Mouse (Mus musculus) ES-E14 (cell line): ENCODE measurements around the gene Wbp4. TPM values are rescaled to one million over a fixed set of nuclear protein-coding genes. Genes with fewer than 3 reads are reported as not detected.

Experiments
- DNase-seq: peaks from one replicate; pipeline ENCODE4 v3.0.0-alpha.2; 2013; ENCODE audit warnings: low read depth, low spot score
- H3K27ac ChIP-seq: 2 replicates; pipeline ENCODE4 v1.5.1; 2012; ENCODE audit warnings: low read depth, mild to moderate bottlenecking, low read length, moderate library complexity, mixed read lengths; ENCODE audit not compliant: poor library complexity, insufficient read depth, severe bottlenecking
- H3K36me3 ChIP-seq: 2 replicates; pipeline ENCODE4 v1.6.1; 2012; ENCODE audit warnings: mild to moderate bottlenecking, low read length, moderate library complexity, mixed read lengths; ENCODE audit not compliant: control insufficient read depth, poor library complexity, insufficient read depth, severe bottlenecking
- H3K4me1 ChIP-seq, 2 experiments: fragments of 150-350 bp in 1 of 2; sonication (generic) in 1 of 2; 2 replicates each; pipeline ENCODE4 v1.6.1; 2012; ENCODE audit warnings: low read length in 2 of 2, mild to moderate bottlenecking in 1 of 2, mixed read lengths in 1 of 2; ENCODE audit not compliant: control insufficient read depth in 2 of 2, insufficient read depth in 2 of 2, poor library complexity in 1 of 2
- H3K4me3 ChIP-seq, 2 experiments: fragments of 150-350 bp in 1 of 2; sonication (generic) in 1 of 2; 2 replicates each; pipeline ENCODE4 v1.5.1; 2012; ENCODE audit warnings: low read length in 2 of 2, low read depth in 1 of 2, mild to moderate bottlenecking in 1 of 2, mixed read lengths in 1 of 2; ENCODE audit not compliant: insufficient read depth in 1 of 2, poor library complexity in 1 of 2, severe bottlenecking in 1 of 2
- H3K9ac ChIP-seq: 2 replicates; pipeline ENCODE4 v1.6.1; 2012; ENCODE audit warnings: low read depth, mild to moderate bottlenecking, low read length, mixed read lengths; ENCODE audit not compliant: poor library complexity, insufficient read depth, severe bottlenecking
- H3K9me3 ChIP-seq: fragments of 150-350 bp; sonication (generic); 2 replicates; pipeline ENCODE4 v1.6.1; 2012; ENCODE audit warnings: low read depth, mild to moderate bottlenecking, low read length; ENCODE audit not compliant: control insufficient read depth, insufficient read depth
- CHD2 ChIP-seq: IDR thresholded peaks from 2 replicates; pipeline ENCODE4 v1.6.1; 2014; ENCODE audit warnings: mild to moderate bottlenecking, low read depth, low read length, inconsistent platforms
- HCFC1 ChIP-seq: IDR thresholded peaks from 2 replicates; pipeline ENCODE4 v1.6.1; 2012; ENCODE audit warnings: low read length, inconsistent platforms, borderline replicate concordance; ENCODE audit not compliant: insufficient read depth
- MAFK ChIP-seq: IDR thresholded peaks from 2 replicates; pipeline ENCODE4 v1.6.1; 2014; ENCODE audit warnings: mild to moderate bottlenecking, low read depth, low read length, inconsistent platforms; ENCODE audit not compliant: insufficient read depth
- ZC3H11A ChIP-seq: IDR thresholded peaks from 2 replicates; pipeline ENCODE4 v1.6.1; 2012; ENCODE audit warnings: low read depth, mild to moderate bottlenecking, inconsistent platforms, low read length, borderline replicate concordance
- ZNF384 ChIP-seq: IDR thresholded peaks from 2 replicates; pipeline ENCODE4 v1.6.1; 2012; ENCODE audit warnings: low read depth, low read length, inconsistent platforms
- in situ Hi-C, 2 experiments: fragments of 600-800 bp; cut with MboI; formaldehyde crosslinking; loops; one replicate each; pipeline ENCODE4 v1.15.1; 2025; ENCODE audit warnings: low sequenced_read_pairs in 2 of 2, inconsistent platforms in 1 of 2; ENCODE audit not compliant: unreplicated experiment in 2 of 2
- total RNA-seq: library from RNA; depleted of rRNA; stranded (reverse); fragments of 300-350 nt; gene quantifications from 2 replicates; pipeline ENCODE4 v1.2.3, GENCODE M21; 2012

Wbp4 gene
- total RNA-seq, 1 experiment = 13.3 TPM

DNA sequence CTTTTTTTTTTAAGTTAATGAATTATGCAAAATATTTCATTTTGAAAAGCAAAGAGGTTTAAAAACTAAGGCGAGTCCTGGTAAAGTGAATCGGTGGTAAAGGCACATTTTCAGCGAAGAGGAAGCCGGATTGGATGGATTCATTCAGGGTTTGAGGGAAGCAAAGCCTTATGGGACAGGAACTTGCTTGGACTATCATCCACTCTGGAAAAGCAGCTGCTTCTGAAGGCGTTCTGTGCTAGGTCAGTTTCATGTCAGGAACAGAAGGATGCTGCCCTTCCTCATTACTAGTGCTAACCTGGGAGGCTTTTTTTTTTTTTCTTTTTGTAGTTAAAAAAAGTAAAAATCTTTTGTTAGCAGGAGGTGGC lies 34.9 kb upstream of the Wbp4 start:
- Histone ChIP-seq H3K27ac (no peak overlapping the region), H3K36me3 (no peaks in the 10 kb centered on the region), H3K4me3 (no peak overlapping the region), H3K9ac (no peak overlapping the region), H3K9me3 (no peaks in the 10 kb centered on the region), H3K4me1 (peaks cover 2 to 6% of the 10 kb centered on the region in 2 experiments; a peak in 2 of 4 replicates)
- in situ Hi-C loops = no loop called here
- DNase-seq = no peak
- TF ChIP-seq ZC3H11A = no peak
- TF ChIP-seq HCFC1 = no peak
- TF ChIP-seq ZNF384 = no peak
- no peak for TF ChIP-seq CHD2
- no peak for TF ChIP-seq MAFK

DNA sequence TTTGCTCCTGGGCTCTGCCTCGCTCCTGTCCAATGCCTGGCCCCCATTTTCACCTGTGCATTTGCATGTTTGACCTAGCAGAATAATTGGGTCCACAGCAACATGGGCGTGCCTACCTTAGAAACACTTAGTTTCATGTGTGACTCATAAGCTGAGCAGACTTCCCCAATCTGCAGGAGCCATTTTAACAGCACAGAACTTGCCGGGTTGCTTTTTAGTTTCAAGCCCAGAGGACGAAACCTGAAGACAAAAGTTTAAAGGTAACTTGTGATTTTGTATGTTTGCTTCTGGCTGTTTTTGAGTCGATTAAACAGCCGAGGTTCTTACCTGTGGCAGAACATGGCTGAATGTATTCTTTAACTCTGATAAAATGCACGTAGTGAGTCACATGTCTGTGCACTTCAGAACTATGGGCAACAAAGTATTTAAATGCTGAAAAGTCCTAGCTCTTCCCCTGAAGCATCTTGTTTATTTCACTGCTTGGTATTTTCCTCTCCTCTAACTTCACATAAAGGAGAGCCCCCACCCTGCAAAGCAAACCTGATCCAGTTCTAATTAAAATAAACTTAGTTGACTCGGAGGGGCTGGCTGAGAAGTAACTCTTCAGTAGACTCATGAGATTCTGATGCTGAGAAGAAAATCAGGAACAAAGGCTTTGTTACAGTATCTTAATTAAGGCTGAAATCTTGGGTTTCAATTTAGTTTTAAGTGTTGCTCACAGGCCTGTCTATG lies 34.4 kb upstream of the Wbp4 start:
- Histone ChIP-seq H3K36me3 (no peaks in the 10 kb centered on the region), H3K27ac (no peak overlapping the region), H3K4me1 (peaks cover 2 to 6% of the 10 kb centered on the region in 2 experiments; a peak in 2 of 4 replicates), H3K9ac (peak overlapping the region; percentile 11; the same call in 1 of the 2 replicates), H3K4me3 (no peak overlapping the region), H3K9me3 (no peaks in the 10 kb centered on the region)
- no peak for TF ChIP-seq ZNF384
- no peak for TF ChIP-seq CHD2
- TF ChIP-seq HCFC1 = no peak
- TF ChIP-seq MAFK = no peak
- no peak for TF ChIP-seq ZC3H11A
- DNase-seq = no peak
- in situ Hi-C loops = no loop called here

DNA sequence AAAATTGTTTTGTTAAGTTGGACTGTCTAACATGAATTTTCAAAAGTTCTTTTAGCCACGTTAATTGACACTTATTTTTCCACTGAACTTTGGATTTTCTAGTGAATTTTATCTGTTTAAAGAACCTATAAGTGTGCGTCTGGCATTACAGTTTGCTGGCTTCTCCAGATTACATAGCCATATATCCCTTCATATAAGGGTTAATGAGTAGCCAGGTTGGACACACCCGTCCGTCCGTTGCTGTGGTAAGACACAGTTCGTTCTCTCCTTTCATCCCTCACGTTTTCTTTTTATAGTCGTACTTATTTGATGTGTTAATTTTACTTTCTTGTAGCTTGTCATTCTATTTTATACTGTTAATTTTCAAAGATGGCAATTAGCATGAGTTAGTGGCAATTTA lies 33.8 kb upstream of the Wbp4 start:
- Histone ChIP-seq H3K4me3 (no peak overlapping the region), H3K36me3 (no peaks in the 10 kb centered on the region), H3K9ac (no peak overlapping the region), H3K4me1 (peaks cover 2 to 6% of the 10 kb centered on the region in 2 experiments; a peak in 2 of 4 replicates), H3K27ac (no peak overlapping the region), H3K9me3 (no peaks in the 10 kb centered on the region)
- TF ChIP-seq ZNF384 (no peak), MAFK (no peak), ZC3H11A (no peak), CHD2 (no peak), HCFC1 (no peak)
- in situ Hi-C loops = no loop called here
- no peak for DNase-seq

DNA sequence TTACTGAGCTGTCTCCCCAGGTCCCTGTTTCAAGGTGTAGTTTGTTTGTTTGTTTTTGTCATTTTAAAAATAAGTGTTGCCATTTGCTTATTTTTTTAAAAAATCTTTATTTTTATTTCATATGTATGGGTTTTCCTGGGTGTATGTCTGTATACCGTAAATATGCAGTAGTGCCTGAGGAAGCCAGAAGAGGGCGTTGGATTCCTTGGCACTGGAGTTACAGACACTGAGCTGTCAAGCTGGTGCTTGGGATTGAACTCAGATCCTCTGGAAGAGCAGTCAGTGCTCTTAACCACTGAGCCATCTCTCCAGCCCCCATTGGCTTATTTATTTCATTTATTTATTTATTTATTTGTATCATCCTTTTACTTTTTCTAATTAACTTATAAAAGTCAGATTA lies 32.6 kb upstream of the Wbp4 start:
- no peak overlapping the region for H3K27ac ChIP-seq
- no peak for TF ChIP-seq ZNF384
- no peaks in the 10 kb centered on the region for H3K36me3 ChIP-seq
- no peak overlapping the region for H3K9ac ChIP-seq
- in situ Hi-C loops = no loop called here
- no peak overlapping the region for H3K4me3 ChIP-seq
- H3K9me3 ChIP-seq = no peaks in the 10 kb centered on the region
- peaks cover 2 to 8% of the 10 kb centered on the region in 2 experiments; a peak in 2 of 4 replicates for H3K4me1 ChIP-seq
- no peak for DNase-seq

DNA sequence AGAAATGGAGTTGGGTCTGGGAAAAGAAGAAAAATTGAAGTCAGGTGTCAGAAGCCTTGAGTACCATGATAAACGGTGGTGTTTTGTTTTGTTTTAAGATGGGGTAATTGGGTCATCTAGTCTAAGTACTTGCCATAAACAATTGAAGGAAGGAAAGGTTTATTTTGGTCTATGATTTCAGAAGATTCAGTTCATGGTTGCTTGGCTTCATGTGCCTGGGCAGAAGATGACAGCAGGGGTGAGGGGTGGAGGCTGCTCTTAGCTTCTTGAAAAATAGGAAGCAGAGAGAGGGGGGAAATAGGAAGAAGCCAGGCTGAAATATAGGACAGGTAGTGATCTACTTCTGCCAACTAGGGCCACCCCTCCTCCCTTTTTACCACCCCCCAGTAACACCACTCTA lies 30.2 kb upstream of the Wbp4 start:
- TF ChIP-seq HCFC1 (no peak), ZNF384 (no peak), ZC3H11A (no peak), MAFK (no peak), CHD2 (no peak)
- H3K9me3 ChIP-seq = no peaks in the 10 kb centered on the region
- in situ Hi-C loops = no loop called here

More for the DNA sequence above, 30.2 kb upstream of the Wbp4 start:
- no peak for DNase-seq
- Histone ChIP-seq H3K4me1 (peaks cover under 1 to 14% of the 10 kb centered on the region in 2 experiments; a peak in 2 of 4 replicates), H3K27ac (no peak overlapping the region), H3K9ac (no peak overlapping the region), H3K36me3 (no peaks in the 10 kb centered on the region), H3K4me3 (no peak overlapping the region)
